Mouse (Mus musculus): Measurements from ENCODE around the gene Armh1.
"Not testable (repeated sequence)": the region's sequence is repeated elsewhere in the genome, so short reads cannot be mapped to it uniquely, and the experiment has no call there.

The Armh1 gene

GRCm38 (mm10) chr4:117267831-117268437 is 16.0 kb upstream of the Armh1 start:
- no peak for DNase-seq

- DNase-seq: peak; percentile 82 to 86
Observed at GRCm38 (mm10) chr4:117267284-117267683, 15.4 kb upstream of the Armh1 start.

GRCm38 (mm10) chr4:117262987-117263386 is 11.1 kb upstream of the Armh1 start:
- no peak for DNase-seq

GRCm38 (mm10) chr4:117262101-117262913 is 10.4 kb upstream of the Armh1 start:
- peak; percentile 52 to 68 for DNase-seq

- DNase-seq: no peak
Observed at GRCm38 (mm10) chr4:117261222-117261621, 9.3 kb upstream of the Armh1 start.

- not testable (repeated sequence) for DNase-seq
Observed at GRCm38 (mm10) chr4:117259909-117260308, 8.0 kb upstream of the Armh1 start.

- DNase-seq: no peak
Observed at GRCm38 (mm10) chr4:117254672-117255071, 2.7 kb upstream of the Armh1 start.

- no peak for DNase-seq
Observed at GRCm38 (mm10) chr4:117254017-117254627, 2.2 kb upstream of the Armh1 start.

GRCm38 (mm10) chr4:117253218-117254016 is 1.5 kb upstream of the Armh1 start:
- no peak for DNase-seq

GRCm38 (mm10) chr4:117252755-117253154 is 830 bp upstream of the Armh1 start:
- no peak for DNase-seq

GRCm38 (mm10) chr4:117252351-117252750 is 426 bp upstream of the Armh1 start:
- no peak for DNase-seq

GRCm38 (mm10) chr4:117250982-117251381 is 943 bp downstream of the Armh1 start:
- no peak for DNase-seq

- DNase-seq: peak; percentile 57 to 74
Observed at GRCm38 (mm10) chr4:117240867-117241266, 11.1 kb downstream of the Armh1 start.

GRCm38 (mm10) chr4:117239153-117239552 is 12.8 kb downstream of the Armh1 start:
- DNase-seq: no peak

- DNase-seq: no peak
Observed at GRCm38 (mm10) chr4:117235822-117236221, 16.1 kb downstream of the Armh1 start.

GRCm38 (mm10) chr4:117234166-117234741 is 17.7 kb downstream of the Armh1 start:
- DNase-seq: no peak

- DNase-seq: no peak
Observed at GRCm38 (mm10) chr4:117231208-117231607, 20.7 kb downstream of the Armh1 start.

GRCm38 (mm10) chr4:117230331-117230730 is 21.6 kb downstream of the Armh1 start:
- no peak for DNase-seq

GRCm38 (mm10) chr4:117229590-117229989 is 22.3 kb downstream of the Armh1 start:
- DNase-seq: no peak

GRCm38 (mm10) chr4:117225250-117225649 is 26.7 kb downstream of the Armh1 start:
- DNase-seq: no peak

- DNase-seq: no peak
Observed at GRCm38 (mm10) chr4:117224122-117224521, 27.8 kb downstream of the Armh1 start.

- DNase-seq: no peak
Observed at GRCm38 (mm10) chr4:117223001-117223400, 28.9 kb downstream of the Armh1 start.

- DNase-seq: no peak
Observed at GRCm38 (mm10) chr4:117221836-117222235, 30.1 kb downstream of the Armh1 start.

Data from cerebellum, postnatal 25 days (tissue).